Mouse (Mus musculus) small intestine, adult 2 months (tissue): ENCODE measurements around the gene Aasdhppt.

Experiments
- CTCF ChIP-seq: fragments of 200-500 bp; IDR thresholded peaks from 2 replicates; pipeline ENCODE4 v1.5.1; 2012; ENCODE audit warnings: low read depth, mild to moderate bottlenecking, control low read depth, inconsistent platforms, low read length, moderate library complexity, mixed read lengths; ENCODE audit not compliant: insufficient replicate concordance, insufficient read length; ENCODE audit errors: extremely low read depth
- POLR2A ChIP-seq: fragments of 200-500 bp; IDR thresholded peaks from 2 replicates; pipeline ENCODE4 v1.6.1; 2012; ENCODE audit warnings: low read depth, mild to moderate bottlenecking, control low read depth, inconsistent platforms, low read length, moderate library complexity

GRCm38 (mm10) chr9:4259074-4259473 lies 50.2 kb downstream of the Aasdhppt start:
- TF ChIP-seq CTCF (no peak), POLR2A (no peak)
